Mouse (Mus musculus) ES-E14 (cell line): ENCODE measurements around the gene Nrap. TPM values are rescaled to one million over a fixed set of nuclear protein-coding genes. Genes with fewer than 3 reads are reported as not detected.

Experiments used
- DNase-seq: peaks from one replicate; pipeline ENCODE4 v3.0.0-alpha.2; 2013; ENCODE audit warnings: low read depth, low spot score
- H3K27ac ChIP-seq: 2 replicates; pipeline ENCODE4 v1.5.1; 2012; ENCODE audit warnings: low read depth, mild to moderate bottlenecking, low read length, moderate library complexity, mixed read lengths; ENCODE audit not compliant: poor library complexity, insufficient read depth, severe bottlenecking
- H3K36me3 ChIP-seq: 2 replicates; pipeline ENCODE4 v1.6.1; 2012; ENCODE audit warnings: mild to moderate bottlenecking, low read length, moderate library complexity, mixed read lengths; ENCODE audit not compliant: control insufficient read depth, poor library complexity, insufficient read depth, severe bottlenecking
- H3K4me1 ChIP-seq, 2 experiments: fragments of 150-350 bp in 1 of 2; sonication (generic) in 1 of 2; 2 replicates each; pipeline ENCODE4 v1.6.1; 2012; ENCODE audit warnings: low read length in 2 of 2, mild to moderate bottlenecking in 1 of 2, mixed read lengths in 1 of 2; ENCODE audit not compliant: control insufficient read depth in 2 of 2, insufficient read depth in 2 of 2, poor library complexity in 1 of 2
- H3K4me3 ChIP-seq, 2 experiments: fragments of 150-350 bp in 1 of 2; sonication (generic) in 1 of 2; 2 replicates each; pipeline ENCODE4 v1.5.1; 2012; ENCODE audit warnings: low read length in 2 of 2, low read depth in 1 of 2, mild to moderate bottlenecking in 1 of 2, mixed read lengths in 1 of 2; ENCODE audit not compliant: insufficient read depth in 1 of 2, poor library complexity in 1 of 2, severe bottlenecking in 1 of 2
- H3K9ac ChIP-seq: 2 replicates; pipeline ENCODE4 v1.6.1; 2012; ENCODE audit warnings: low read depth, mild to moderate bottlenecking, low read length, mixed read lengths; ENCODE audit not compliant: poor library complexity, insufficient read depth, severe bottlenecking
- H3K9me3 ChIP-seq: fragments of 150-350 bp; sonication (generic); 2 replicates; pipeline ENCODE4 v1.6.1; 2012; ENCODE audit warnings: low read depth, mild to moderate bottlenecking, low read length; ENCODE audit not compliant: control insufficient read depth, insufficient read depth
- CHD2 ChIP-seq: IDR thresholded peaks from 2 replicates; pipeline ENCODE4 v1.6.1; 2014; ENCODE audit warnings: mild to moderate bottlenecking, low read depth, low read length, inconsistent platforms
- HCFC1 ChIP-seq: IDR thresholded peaks from 2 replicates; pipeline ENCODE4 v1.6.1; 2012; ENCODE audit warnings: low read length, inconsistent platforms, borderline replicate concordance; ENCODE audit not compliant: insufficient read depth
- MAFK ChIP-seq: IDR thresholded peaks from 2 replicates; pipeline ENCODE4 v1.6.1; 2014; ENCODE audit warnings: mild to moderate bottlenecking, low read depth, low read length, inconsistent platforms; ENCODE audit not compliant: insufficient read depth
- ZC3H11A ChIP-seq: IDR thresholded peaks from 2 replicates; pipeline ENCODE4 v1.6.1; 2012; ENCODE audit warnings: low read depth, mild to moderate bottlenecking, inconsistent platforms, low read length, borderline replicate concordance
- ZNF384 ChIP-seq: IDR thresholded peaks from 2 replicates; pipeline ENCODE4 v1.6.1; 2012; ENCODE audit warnings: low read depth, low read length, inconsistent platforms
- in situ Hi-C, 2 experiments: fragments of 600-800 bp; cut with MboI; formaldehyde crosslinking; loops; one replicate each; pipeline ENCODE4 v1.15.1; 2025; ENCODE audit warnings: low sequenced_read_pairs in 2 of 2, inconsistent platforms in 1 of 2; ENCODE audit not compliant: unreplicated experiment in 2 of 2
- total RNA-seq: library from RNA; depleted of rRNA; stranded (reverse); fragments of 300-350 nt; gene quantifications from 2 replicates; pipeline ENCODE4 v1.2.3, GENCODE M21; 2012

Nrap gene
- total RNA-seq, 1 experiment, result 0.09 TPM

GRCm38 (mm10) chr19:56300835-56301234, 89.0 kb downstream of the Nrap start:
- Histone ChIP-seq H3K36me3 (no peaks in the 10 kb centered on the region), H3K4me3 (no peak overlapping the region), H3K9me3 (no peaks in the 10 kb centered on the region), H3K4me1 (no peaks in the 10 kb centered on the region), H3K9ac (no peak overlapping the region), H3K27ac (no peak overlapping the region)
- no peak for DNase-seq
- in situ Hi-C loops, result no loop called here
- no peak for TF ChIP-seq MAFK
- TF ChIP-seq CHD2, result no peak
- TF ChIP-seq ZC3H11A, result no peak
- TF ChIP-seq ZNF384, result no peak
- TF ChIP-seq HCFC1, result no peak

DNA sequence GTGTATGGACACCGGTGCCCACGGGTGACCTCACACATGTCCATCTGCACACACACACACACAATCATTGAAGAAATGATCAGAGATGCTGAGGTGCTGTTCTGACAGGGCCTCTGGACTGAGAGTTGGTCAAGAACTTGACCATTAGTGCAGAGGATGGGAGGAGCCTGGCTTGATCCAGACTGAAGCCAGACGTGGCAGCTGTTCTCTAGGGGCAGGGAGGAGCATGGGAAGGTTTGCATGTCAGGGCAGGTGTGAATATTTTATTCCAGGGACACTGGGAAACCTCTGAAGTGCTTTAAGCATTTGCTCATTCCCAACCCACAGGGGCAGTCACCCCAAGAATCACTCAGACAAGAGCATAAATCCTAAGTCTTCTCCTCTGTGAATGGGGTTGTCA, 92.6 kb downstream of the Nrap start:
- DNase-seq, result no peak
- no peak for TF ChIP-seq ZNF384
- TF ChIP-seq CHD2, result no peak
- TF ChIP-seq HCFC1, result no peak
- no peak for TF ChIP-seq MAFK
- TF ChIP-seq ZC3H11A, result no peak
- H3K9ac ChIP-seq, result no peak overlapping the region
- H3K27ac ChIP-seq, result no peak overlapping the region
- in situ Hi-C loops, result no loop called here
- H3K4me1 ChIP-seq, result peaks cover 0 to 2% of the 10 kb centered on the region in 2 experiments; a peak in 1 of 4 replicates
- H3K4me3 ChIP-seq, result no peak overlapping the region
- H3K9me3 ChIP-seq, result no peaks in the 10 kb centered on the region
- no peaks in the 10 kb centered on the region for H3K36me3 ChIP-seq

GRCm38 (mm10) chr19:56296668-56297067, 93.2 kb downstream of the Nrap start:
- Histone ChIP-seq H3K4me1 (peaks cover 0 to 2% of the 10 kb centered on the region in 2 experiments; a peak in 1 of 4 replicates), H3K36me3 (no peaks in the 10 kb centered on the region), H3K4me3 (no peak overlapping the region), H3K9ac (no peak overlapping the region), H3K9me3 (no peaks in the 10 kb centered on the region), H3K27ac (no peak overlapping the region)
- in situ Hi-C loops, result no loop called here
- TF ChIP-seq HCFC1 (no peak), CHD2 (no peak), ZNF384 (no peak), ZC3H11A (no peak), MAFK (no peak)
- DNase-seq, result no peak

GRCm38 (mm10) chr19:56294654-56295399, 95.0 kb downstream of the Nrap start:
- H3K27ac ChIP-seq, result no peak overlapping the region
- H3K4me3 ChIP-seq, result no peak overlapping the region
- H3K4me1 ChIP-seq, result peaks cover 0 to 2% of the 10 kb centered on the region in 2 experiments; a peak in 1 of 4 replicates
- TF ChIP-seq ZC3H11A (no peak), HCFC1 (no peak), ZNF384 (no peak), CHD2 (no peak), MAFK (no peak)
- no peak overlapping the region for H3K9ac ChIP-seq
- in situ Hi-C loops, result no loop called here
- DNase-seq, result peak; percentile 47
- no peaks in the 10 kb centered on the region for H3K36me3 ChIP-seq
- no peaks in the 10 kb centered on the region for H3K9me3 ChIP-seq
